Mouse (Mus musculus): Measurements from ENCODE around the gene Slc37a4. TPM values are rescaled to one million over a fixed set of nuclear protein-coding genes. Genes with fewer than 3 reads are reported as not detected.

Gene Slc37a4
- total RNA-seq (2023) = 10 to 100 TPM; 10.2 to 13.4 TPM

DNA sequence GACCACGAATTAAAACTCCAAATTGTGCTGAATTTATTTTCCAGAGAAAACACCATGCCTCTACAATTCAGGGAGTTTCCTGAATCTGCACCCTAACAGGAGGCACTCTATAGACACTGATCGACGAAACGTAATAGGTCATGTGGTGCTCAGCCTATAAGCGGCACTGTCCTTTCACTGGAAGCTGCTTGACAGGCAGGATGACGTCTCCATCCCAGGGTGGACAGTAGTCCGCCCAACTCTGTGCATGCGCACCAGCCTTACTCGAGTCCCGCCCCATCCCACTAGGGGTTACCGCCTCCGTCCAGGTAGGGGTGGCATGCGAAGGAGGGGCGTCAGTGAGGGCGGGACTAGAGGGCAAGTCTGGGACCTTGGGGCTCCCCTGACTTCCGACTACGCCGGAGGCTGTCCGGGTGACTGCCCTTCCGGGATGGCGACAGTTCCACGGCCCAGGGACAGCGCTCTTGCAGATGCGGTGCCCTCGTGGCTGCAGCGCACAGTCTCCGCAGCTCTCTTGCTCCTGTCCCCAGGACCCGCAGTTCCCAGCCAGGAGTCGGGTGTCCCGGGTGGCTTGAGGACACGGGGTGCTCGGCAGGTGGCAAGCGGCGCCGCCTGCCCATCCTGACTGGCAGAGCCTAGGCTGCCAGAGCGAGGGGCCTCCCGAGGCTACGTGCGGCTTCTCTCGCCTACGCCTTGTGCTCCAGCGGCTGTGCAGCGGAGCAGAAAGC is at the start of gene Slc37a4:
Gene Slc37a4 (plus strand): TSS at position 169 of the 728 bp plus-strand sequence.

DNA sequence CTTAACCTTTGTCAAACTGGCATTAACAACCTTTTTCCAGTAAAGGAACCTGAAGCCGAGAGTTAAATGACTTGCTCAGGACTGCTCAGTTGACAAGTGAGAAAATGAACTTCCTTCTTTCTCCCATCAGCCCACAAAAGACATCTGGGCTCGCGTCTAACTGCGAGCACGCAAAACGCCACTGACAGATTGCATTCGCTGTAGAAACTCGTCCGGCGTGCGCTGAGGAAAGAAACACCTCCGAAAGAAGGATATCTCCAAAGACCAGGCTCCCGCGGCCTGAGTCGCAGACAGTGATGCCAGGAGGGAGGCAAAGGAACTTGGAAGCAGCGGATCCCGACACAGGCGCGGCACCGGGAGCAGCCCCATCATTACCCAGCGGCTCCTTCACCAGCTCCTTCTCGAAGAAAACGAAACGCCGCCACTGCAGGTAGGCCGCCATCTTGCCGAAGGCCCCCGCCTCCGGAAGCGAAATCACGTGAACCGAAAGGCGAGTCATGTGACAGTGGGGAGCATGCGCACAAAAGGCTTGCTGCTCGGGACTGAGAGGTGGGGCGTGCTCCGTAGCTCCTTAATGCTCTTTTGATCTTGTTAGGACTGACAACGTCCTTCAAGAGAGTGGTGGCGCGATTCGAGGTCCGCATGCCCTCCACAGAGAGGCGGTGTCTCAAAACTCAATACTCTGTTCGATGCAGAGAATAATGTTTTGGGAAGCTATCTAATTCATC is 35.3 kb upstream of the Slc37a4 start, which contains the start of gene Vps11:
Gene Vps11 (minus strand): TSS at position 481 of the 728 bp plus-strand sequence.

DNA sequence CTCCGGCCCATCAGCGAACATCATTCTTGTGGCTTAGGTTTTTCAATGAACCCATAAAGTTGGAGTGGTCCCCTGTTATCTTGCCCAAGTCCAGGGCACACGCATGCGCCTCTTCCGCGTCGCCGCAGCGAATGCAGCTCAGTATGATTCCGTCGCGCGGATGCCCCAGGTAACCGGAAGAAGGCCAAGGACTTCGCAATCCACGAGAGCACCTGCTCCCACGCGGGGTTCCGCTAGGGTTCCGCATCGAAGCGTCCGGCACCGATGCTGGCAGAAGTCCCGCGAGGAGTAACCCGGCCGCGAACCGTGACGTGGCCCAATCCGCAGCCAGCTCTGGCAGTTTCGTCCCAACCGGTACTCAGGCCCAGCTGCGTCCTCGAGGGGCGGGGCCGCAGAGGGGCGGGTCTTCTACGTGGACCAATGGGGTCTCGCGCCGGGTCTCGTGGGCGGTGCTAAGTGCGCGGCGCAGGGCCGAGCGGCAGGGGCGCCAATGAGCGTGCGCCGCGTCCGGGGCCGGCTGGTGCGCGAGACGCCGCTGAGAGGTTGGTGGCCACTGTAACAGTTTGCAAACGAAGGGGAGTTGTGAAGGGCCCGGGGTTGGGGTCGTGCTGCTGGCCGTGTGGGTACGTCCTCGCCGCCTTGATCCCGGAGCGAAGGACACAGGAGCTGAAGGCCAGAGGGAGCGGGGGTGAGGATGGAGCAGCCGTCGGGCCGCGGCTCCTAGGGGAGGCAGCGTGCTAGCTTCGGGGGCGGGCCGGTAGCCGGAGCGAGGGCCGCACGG is 17.4 kb upstream of the Slc37a4 start, which contains the start of gene Hyou1:
Gene Hyou1 (plus strand): TSS at position 437 of the 781 bp plus-strand sequence.

DNA sequence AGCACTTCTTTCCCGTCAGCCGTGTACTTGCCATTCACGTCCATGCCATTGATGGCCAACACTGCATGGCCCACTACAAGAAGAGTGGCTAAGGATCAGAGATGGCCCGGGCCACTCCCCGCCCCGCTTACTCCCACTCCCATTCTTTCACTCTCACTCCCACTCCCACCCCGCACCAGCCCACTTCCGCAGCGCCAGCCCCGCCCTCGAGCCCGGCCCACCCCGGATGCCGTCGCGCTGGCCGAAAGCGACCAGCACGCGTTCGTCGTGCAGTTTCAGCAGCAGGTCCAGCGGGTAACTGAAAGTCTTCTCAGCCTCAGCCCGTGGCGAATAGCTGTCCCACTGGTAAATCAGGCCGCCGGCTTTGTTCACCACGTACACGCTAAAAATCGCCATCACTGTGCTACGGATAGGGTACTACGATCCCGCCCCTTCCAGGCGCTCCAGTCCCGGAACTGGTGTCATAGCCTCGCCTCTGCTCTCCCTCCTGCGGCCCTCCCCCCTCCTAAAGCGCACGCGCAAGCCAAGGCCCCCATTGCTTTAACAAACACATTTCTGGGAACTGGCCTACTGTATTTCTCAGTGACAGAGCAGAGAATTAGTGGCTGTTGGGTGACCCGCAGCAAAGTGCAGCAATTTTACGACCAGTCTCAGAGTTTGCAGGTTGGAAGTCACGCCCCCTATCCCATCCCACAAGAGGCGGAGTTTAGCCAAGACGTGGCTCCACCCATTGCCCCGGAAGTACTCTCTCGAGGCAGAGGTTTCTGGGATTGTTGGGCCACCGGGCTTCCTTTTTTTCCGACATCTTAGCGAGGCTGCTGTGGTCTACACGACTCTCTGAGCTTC is 10.5 kb downstream of the Slc37a4 start, which contains the start of the genes Rps25 and Trappc4:
Gene Rps25 (plus strand): TSS at position 234 of the 846 bp plus-strand sequence.
Gene Trappc4 (minus strand): TSS at position 695 of the 846 bp plus-strand sequence.

DNA sequence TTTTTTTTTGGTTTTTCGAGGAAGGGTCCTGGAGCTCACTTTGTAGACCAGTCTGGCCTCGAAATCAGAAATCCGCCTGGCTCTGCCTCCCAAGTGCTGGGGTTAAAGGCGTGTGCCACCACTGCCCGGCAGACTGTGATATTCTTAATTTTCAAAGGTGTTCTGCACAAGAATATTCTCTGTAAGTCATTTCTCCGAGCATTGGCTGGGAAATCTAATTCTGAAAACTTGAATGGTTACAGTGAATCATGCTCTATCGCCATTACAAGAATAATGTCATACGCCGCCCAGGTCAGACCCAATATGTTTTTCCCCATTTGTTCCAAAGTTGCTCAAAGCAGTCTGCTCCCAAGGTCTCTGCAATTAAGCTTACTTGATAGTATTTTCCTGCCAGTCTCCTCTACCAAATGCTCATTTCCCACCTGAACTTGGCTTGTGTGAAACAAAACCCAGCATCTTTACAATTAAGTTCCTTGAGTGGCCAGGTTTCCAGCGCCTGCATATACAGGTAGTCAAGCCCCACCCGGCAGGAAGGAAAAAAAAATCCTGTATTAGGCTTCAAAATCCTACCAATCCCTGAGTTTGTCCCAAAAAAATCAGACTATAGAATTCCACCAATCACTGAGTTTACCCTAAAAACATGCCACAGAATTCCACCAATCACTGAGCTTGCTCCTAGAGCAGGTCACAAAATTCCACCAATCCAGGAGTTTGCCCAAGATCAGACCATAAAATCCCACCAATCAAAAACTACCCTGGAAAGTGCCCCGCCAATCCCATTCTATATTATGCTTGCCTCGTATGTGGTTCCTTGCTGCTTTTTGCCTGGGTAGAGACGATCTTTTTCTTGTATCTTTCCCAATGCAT is 22.1 kb downstream of the Slc37a4 start, which contains the start of gene Ccdc84:
Gene Ccdc84 (minus strand): TSS at position 51 of the 867 bp plus-strand sequence.

DNA sequence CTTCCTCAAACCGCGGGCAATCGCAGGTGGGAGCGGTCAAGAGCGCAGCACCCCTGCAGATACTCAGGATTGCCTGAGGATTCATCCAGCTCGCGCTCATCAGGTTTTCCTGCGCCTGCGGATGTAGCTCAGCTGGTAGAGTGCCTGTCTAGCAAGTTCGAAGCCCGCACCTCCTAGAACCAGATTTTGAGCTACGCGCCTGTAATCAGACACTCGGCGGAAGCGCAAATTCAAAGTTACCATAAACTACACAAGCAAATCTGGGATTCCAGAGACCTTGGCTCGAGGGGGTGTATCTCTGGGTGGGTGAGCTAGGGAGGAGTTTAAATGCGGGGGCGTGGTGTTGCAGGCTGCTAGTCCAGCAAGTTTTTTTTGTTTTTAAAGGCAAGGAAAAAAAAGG is 44.3 kb downstream of the Slc37a4 start, which contains the start of gene Foxr1:
Gene Foxr1 (minus strand): TSS at position 176 of the 400 bp plus-strand sequence.

Other genes starting within 250 kb of the Slc37a4 start
- 100 to 1,000 TPM; 197 to 219 TPM for gene Cbl, start 162.8 kb upstream of the Slc37a4 start, total RNA-seq (2023)
- not detected for gene Ccdc153, start 156.2 kb upstream of the Slc37a4 start, total RNA-seq (2023)
- 1 to 10 TPM; 1.9 to 2.4 TPM for gene Pdzd3, start 145.4 kb upstream of the Slc37a4 start, total RNA-seq (2023)
- gene Nlrx1, start 128.3 kb upstream of the Slc37a4 start, total RNA-seq (2023) = 10 to 100 TPM; 62.6 to 64.4 TPM
- gene Abcg4, start 108.2 kb upstream of the Slc37a4 start, total RNA-seq (2023) = 10 to 100 TPM; 11.0 to 18.8 TPM
- 10 to 100 TPM; 23.4 to 31.4 TPM for gene Hinfp, start 91.2 kb upstream of the Slc37a4 start, total RNA-seq (2023)
- 10 to 100 TPM; 17.8 to 22.2 TPM for gene C2cd2l, start 76.6 kb upstream of the Slc37a4 start, total RNA-seq (2023)
- 10 to 100 TPM; 17.1 to 17.2 TPM for gene Dpagt1, start 70.8 kb upstream of the Slc37a4 start, total RNA-seq (2023)
- gene H2afx, start 62.2 kb upstream of the Slc37a4 start, total RNA-seq (2023) = 100 to 1,000 TPM; 314 to 338 TPM
- 100 to 1,000 TPM in 1 of 2 experiments, 10 to 100 TPM in 1; 82.1 to 130 TPM for gene Hmbs, start 52.6 kb upstream of the Slc37a4 start, total RNA-seq (2023)
- gene Vps11, start 35.2 kb upstream of the Slc37a4 start, total RNA-seq (2023) = 10 to 100 TPM; 31.9 to 32.4 TPM
- 10 to 100 TPM; 53.9 to 60.6 TPM for gene Hyou1, start 17.4 kb upstream of the Slc37a4 start, total RNA-seq (2023)
- 1,000 to 10,000 TPM; 1,077 to 1,135 TPM for gene Rps25, start 10.3 kb downstream of the Slc37a4 start, total RNA-seq (2023)
- gene Trappc4, start 10.7 kb downstream of the Slc37a4 start, total RNA-seq (2023) = 10 to 100 TPM; 46.4 to 47.3 TPM
- 10 to 100 TPM; 26.4 to 27.0 TPM for gene Ccdc84, start 21.7 kb downstream of the Slc37a4 start, total RNA-seq (2023)
- gene Foxr1, start 44.3 kb downstream of the Slc37a4 start, total RNA-seq (2023) = not detected
- not detected for gene Upk2, start 58.1 kb downstream of the Slc37a4 start, total RNA-seq (2023)
- 1 to 10 TPM; 8.0 to 9.3 TPM for gene Bcl9l, start 86.0 kb downstream of the Slc37a4 start, total RNA-seq (2023)
- gene Cxcr5, start 165.0 kb downstream of the Slc37a4 start, total RNA-seq (2023) = under 1 TPM; 0.46 to 0.77 TPM
- 100 to 1,000 TPM; 108 to 128 TPM for gene Ddx6, start 208.0 kb downstream of the Slc37a4 start, total RNA-seq (2023)